Mouse (Mus musculus) cerebellum, adult (tissue): Measurements from ENCODE around the gene Rsad2.
A peak's percentile ranks its signal among the peaks of the same experiment; 100 is the strongest.

Source experiments
- ATAC-seq: cut with Nextera tagmentation; 2 replicates; pipeline ENCODE4 v1.9.2; 2017; ENCODE audit warnings: mild to moderate bottlenecking, moderate library complexity, mixed read lengths; ENCODE audit not compliant: insufficient number of reproducible peaks, low FRiP score, low TSS enrichment

The Rsad2 gene

DNA sequence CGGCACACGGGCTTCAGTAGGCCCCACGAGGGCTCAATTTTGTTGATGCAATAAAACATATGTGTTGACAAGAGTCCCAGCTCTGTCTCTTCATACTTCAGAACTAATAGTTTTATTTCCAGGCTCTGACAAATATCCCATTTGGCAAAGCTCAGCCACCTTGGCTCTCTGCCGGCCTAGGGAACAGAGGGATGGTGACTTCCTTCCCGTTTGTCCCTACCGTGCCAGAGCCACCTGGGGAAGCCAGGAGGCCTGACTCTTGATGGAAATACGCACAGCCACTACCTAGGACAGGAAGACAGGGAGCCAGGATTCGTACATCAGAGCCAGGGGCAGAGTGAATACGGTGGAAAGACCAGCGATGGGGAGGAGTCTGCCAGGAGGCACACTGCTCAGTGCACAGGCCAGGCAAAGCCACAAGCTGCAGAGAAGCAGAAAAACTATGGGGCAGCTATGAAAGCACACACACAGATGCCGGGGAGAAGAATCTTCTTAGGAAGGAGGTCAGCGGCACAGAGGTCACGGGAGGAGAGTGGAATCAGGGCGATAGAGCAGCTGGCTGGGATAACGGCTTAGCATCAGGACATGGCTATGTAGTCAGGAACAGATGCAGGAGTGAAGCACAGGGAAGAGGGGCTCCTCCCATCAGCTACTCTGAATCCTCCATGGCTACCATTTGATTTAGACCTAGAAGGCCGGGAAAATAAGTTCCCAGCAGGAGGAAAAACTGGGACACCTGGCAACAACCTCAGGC, 52.7 kb downstream of the Rsad2 start:
- ATAC-seq: peak; percentile 89

DNA sequence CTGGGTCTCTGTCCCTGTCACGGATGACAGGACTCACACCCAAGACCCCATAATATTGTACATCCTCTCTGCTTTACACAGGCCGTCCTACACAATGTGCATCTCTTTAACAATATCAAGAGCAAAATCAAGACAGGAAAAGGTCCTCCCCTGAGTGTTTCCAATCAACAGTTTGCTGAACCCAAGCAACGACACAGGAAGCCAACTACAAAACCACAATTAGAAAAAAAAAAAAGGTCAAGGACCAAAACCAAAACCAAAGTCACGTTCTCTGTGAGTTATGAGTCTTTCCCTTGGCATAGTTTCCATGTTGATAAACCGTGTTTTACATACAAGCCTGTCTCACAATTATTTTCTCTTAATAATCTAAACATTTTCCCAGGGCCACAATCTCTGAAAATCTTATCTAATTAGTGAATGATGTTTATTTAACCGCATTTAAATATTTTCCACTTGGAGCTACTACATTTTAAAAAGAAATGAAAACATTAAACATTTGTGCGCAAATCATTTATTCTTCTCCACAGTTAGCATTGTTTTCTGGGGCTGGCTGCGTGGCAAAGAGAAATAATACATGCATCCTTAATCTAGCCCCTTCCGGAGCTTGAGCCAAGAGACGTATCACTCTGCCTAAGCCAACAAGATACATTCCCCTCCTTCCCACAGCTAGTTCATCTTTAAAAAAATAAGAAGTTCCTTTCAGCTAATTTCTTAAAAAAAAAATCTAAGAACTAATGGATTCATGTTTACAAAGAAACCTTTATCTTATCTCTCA, 54.4 kb downstream of the Rsad2 start:
- no peak for ATAC-seq

DNA sequence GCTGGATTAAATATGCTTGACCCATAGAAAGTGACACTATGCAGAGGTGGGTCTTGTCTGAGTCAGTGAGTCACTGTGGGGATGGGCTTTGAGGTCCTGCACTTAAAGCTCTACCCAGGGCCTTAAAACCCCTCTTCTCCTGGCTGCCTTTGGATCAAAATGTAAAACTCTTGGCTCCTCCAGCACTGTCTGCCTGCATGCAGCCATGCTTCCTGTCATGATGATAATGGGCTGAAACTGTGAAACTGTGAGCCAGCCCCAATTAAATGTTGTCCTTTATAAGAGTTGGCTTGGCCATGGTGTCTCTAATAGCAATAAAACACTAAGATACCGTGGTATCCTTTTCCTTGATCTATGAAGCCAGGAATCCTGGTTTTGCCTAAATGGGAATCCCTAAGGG, 55.0 kb downstream of the Rsad2 start:
- no peak for ATAC-seq

DNA sequence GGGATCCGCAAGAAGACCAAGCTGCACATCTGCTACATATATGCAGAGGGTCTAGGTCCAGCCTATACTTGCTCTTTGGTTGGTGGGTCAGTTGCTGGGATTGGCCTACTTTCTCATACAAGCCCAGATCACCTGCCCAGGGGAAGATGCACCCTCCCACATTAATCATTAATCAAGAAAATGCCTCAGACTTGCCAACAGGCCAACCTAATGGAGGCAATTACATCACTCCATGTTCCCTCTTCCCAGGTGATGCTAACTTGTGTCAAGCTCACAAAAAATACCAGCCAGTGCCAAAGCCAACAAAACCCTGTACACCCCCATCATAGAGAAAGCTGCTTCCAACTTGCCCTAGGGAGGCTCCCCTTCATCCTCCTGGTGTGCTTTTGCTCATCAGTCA, 55.5 kb downstream of the Rsad2 start:
- ATAC-seq: no peak

DNA sequence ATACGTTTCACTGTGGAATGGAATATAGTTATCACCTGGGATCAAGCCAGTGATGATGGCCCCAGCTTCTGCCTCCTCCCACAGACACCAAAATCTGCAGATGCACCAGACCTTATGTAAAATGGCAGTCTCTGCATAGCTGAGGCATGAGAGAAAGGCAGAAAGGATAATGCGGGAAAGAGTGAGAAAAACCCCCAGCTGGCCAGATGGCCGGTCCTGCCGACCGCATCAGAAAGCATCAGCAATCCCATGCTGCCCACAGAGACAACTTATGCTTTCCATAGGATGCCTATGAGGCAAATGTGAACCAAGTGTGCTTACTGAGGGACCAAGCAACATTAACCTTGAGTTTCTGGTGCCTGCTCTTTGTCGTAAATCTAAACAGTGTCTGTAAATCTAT, 56.9 kb downstream of the Rsad2 start:
- ATAC-seq: no peak

DNA sequence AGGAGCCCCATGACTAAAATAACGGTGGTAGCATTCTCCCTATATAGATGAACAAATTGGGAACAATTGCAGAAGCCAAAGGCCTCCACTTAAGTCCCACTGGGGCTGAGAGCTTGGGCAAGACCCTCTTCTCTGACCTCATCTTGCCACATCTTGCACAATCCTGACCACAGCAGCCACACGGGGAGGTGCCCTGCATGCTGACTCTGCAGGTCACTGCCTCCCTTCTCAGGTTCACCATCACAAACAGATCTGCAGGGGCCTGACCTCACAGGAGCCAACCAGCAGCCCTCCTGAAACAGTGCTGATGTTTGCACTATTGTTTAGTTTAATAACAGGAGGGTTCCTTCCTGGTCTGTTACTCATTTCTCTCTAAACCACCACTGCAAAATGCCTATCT, 57.7 kb downstream of the Rsad2 start:
- no peak for ATAC-seq

DNA sequence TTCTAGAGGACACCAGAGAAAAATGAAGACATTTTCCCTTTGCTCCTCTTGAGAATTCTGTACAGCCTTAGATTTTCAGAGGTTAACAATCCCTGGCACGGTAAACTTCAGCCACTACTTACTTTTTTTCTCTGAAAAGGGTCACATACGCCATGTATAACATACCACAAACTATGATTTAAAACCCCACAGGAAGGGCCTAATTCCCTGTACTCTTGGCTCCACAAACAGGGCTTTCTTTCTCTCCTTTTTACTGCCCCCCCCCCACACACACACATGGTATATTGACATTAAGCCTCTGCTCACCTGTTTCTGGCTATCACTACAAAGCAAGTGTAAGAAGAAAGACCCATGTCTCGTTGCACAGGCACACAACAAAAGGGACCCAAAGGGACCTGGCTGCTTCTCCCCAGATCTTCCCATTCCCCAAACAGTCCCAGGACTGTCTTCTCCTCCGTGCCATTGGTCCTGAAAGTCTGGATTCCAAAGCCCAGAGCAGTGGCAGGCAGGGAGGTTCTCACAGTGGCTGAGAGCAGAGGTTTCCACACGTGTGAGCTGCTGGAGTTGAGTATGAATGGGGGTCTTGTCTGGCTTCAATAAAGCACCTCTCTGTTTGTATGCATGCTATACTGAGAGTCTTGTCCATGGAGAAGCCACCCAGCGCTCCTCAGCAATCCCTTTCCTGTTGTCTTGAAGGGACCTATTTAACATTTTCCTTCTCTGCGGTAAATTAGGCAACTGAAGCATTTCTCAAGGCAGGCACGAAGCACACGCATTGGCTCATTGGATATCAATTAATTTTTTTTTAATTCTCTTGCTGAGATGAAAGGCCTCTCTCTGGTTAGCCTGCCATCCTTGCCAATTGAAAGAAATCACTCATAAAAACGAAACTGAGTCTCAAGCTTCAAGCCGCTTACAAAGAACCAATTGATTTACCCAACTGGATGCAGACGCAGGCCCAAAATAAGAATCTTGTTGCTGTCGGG, 61.5 kb downstream of the Rsad2 start:
- no peak for ATAC-seq

DNA sequence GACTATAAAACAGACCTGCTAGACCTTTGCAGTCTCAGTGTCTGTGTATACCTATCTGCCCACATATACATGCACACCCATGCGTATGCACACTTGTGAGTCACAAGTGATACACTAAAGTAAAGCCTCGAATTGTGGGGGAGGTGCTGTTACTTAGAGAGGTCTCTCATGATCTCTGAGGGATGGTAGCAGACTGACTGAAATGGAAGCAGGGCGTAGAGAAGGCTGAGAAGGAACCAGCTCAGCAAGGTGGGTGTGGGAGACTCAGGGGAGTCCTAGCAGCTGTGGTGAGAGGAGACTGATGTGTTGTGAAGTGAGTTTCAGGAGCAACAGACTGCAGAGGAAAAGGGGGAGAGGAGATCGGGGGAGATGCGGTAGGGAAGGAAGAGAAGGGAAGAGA, 63.0 kb downstream of the Rsad2 start:
- ATAC-seq: no peak
